Mouse (Mus musculus) Muller cell, postnatal 12 days (primary cell): ENCODE results near the gene Aff3.

Source experiments
- DNase-seq: peaks from one replicate; pipeline ENCODE4 v3.0.0-alpha.2; 2015; ENCODE audit errors: inconsistent ontology term

Aff3 gene

GRCm38 (mm10) chr1:38324206-38324605 lies 340.5 kb downstream of the Aff3 start:
- no peak for DNase-seq

DNA sequence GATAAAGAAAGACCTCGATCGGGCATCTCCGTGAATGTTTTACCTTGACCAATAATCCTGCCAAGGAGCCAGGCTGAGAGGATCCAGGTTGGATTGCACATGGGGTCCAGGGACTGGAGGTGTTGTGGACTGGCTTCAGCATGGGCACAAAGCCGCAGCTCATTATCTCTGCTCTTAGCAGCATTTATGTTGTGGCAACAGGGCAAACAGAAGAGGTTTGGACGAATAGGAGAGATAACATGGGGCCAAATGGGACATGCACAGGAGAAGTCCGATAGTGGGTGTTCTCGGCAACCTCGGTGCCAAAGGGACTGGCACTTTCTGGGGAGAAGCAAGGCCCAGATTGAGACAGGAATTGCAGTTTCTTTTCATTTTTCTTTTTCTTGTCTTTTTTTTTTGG lies 342.9 kb downstream of the Aff3 start:
- DNase-seq: no peak

DNA sequence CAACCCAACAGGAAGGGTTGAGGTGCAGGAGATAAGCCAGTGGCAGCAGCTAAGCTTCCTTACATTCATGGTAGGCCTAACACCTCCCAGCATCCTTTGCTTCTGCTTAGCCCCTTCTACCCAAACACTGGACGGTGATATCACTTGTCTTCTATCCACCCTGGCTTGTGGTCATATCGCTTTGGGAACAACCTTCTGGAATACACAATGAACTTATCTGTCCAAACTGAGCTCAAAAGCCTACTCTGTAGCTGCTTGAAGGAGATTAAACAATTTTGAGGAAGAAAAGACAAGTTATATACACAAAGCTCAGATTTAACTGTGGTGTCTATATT lies 343.8 kb downstream of the Aff3 start:
- no peak for DNase-seq

DNA sequence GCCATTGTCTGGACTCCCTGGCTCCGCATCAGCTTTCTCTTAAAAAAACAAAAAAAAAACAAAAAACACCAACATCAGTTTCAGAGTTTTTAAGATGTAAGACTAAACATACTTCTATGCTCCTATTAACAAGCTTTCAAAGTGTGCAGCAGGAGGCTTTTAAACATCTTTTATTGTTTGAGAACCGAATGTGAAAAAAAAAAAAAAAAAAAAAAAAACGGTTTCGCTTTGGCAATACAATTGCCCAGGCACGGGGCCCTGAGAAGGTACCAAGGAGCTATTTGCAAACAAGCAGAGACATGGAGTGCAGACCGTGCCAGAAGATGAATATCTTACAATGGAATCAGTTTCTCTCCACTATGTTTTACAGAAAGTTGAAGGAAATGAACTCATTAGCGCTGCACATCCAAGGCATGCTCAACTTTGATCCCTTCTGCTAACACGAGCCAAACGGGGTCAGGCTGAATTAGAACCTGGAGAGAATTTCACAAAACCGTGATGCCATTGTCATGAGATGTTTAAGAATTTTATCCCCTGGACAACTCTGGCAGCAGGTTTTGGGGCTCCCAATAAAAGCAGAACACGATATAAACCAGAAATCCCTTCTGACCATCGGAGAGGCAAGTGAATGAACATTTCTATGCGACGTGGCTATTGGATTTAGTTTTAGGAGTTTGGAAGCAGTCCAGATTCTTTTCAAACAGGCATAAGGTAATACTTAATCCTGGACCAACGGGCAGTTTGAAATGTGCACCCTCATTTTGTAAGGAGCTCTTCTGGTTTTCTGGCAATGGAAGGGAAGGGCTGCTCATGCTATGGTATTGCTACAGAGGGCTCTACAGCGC lies 344.4 kb downstream of the Aff3 start:
- peak; percentile 58 for DNase-seq

GRCm38 (mm10) chr1:38318614-38319013 lies 346.1 kb downstream of the Aff3 start:
- DNase-seq: no peak

- DNase-seq: no peak
Observed at GRCm38 (mm10) chr1:38315992-38316391, 348.8 kb downstream of the Aff3 start.

DNA sequence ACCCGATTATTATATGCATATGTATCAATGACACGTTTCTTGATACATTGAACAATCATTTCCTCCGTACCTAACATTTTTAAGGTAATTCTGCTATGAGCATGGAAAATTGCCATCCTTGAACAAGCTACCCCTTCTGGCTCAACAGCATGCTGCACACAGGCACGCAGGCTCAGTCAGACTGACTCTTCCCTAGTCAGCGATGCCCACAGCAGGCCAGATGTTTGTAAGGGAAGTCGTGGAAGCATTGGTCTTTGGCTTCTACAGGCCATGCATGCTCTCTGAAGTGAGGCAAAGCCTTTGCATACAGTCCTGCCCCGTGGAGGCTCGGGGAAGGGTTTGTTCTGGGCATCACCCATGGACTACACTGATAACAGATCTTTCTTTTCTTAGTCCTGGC lies 354.3 kb downstream of the Aff3 start:
- DNase-seq: no peak

- no peak for DNase-seq
Observed at GRCm38 (mm10) chr1:38310076-38310475, 354.7 kb downstream of the Aff3 start.

- DNase-seq: no peak
Observed at GRCm38 (mm10) chr1:38309341-38309740, 355.4 kb downstream of the Aff3 start.

DNA sequence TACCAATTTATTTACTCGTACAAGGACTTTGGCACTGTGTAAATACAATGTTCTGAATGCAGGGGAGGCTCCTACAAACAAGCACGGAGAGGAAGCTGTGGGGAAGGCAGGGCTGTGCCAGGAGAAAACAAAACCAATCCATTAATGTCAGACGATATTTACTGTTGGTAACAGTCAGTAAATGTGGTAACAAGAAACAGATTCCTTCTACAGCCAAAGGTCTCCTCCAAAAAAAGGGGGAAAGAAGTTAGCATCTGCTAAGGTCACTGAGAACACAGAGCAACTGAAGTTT lies 356.1 kb downstream of the Aff3 start:
- DNase-seq: no peak

GRCm38 (mm10) chr1:38307821-38308704 lies 356.7 kb downstream of the Aff3 start:
- peak; percentile 84 for DNase-seq

DNA sequence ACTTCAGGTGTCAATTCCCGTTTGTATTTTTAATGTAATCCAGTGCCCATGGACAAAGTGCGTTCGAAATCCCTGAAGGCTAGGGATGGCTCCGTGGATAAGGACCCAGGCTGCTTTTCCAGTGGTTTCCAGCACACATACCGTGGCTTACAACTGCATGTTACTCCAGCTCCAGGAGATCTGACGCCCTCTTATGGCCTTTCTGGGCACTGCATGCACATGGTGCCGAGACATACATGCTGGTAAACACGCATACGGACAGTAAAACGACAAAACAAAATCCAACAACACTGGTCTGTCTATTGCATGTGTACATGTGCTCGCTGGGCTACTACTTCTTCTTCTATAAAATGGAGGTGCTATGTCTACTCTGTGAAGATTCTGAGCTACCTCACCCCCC lies 357.5 kb downstream of the Aff3 start:
- DNase-seq: no peak

GRCm38 (mm10) chr1:38306146-38306545 lies 358.6 kb downstream of the Aff3 start:
- no peak for DNase-seq

DNA sequence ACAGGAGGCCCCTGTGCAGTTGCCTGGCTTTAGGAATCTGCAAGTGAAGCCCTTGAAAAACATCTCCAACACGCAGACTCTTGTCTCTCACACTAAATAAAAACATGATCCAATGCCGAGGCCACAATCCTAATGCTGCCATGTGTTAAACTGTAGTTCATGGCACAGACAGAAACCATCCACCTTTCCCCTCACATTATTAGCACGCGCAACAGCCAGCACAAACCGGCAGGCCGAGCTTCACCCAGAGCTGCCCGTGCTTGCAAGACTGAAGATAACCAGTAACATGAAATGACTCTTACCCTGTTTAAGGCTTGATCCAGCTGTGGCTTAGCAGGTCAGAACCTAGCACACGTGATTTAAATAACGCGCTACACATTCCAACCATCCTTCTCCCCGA lies 360.4 kb downstream of the Aff3 start:
- DNase-seq: no peak

- peak; percentile 88 for DNase-seq
Observed at GRCm38 (mm10) chr1:38298291-38298690, 366.5 kb downstream of the Aff3 start.

DNA sequence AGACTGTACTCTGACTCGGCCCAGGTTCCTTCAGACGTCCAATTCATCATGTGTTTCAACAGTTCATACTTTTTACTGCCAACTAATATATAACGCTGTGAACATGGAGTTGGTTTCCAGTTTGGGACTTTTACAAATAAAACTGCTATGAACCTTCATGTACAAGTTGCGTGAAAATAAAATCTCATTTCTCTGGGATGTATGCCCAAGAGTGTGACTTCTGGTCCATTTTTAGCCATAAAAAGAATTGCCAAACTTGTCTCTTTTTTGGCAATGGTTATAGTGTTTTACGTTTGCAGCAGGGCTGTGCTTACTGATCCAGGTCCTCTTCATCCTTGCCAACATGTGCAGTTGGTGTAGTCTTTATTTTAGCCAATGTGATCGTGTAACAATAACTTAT lies 369.8 kb downstream of the Aff3 start:
- no peak for DNase-seq

DNA sequence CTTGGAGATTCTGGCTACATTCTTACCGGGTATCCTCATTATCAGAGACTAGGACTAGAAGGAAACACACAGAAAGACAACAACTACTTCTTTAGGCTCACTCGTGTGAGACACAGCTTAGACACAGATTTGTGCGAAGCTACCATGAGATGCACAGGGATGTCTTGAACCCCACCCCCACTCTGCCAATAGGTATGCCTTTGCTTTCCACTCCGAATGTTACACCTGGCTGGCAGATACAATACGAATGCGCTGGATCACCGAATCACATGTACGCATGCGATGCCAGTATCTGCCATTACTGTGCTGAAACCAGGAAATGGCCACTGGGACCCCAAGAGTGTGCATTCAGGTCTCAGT lies 370.4 kb downstream of the Aff3 start:
- no peak for DNase-seq

- DNase-seq: no peak
Observed at GRCm38 (mm10) chr1:38293671-38294335, 371.0 kb downstream of the Aff3 start.

- peak; percentile 36 for DNase-seq
Observed at GRCm38 (mm10) chr1:38292851-38293250, 371.9 kb downstream of the Aff3 start.

DNA sequence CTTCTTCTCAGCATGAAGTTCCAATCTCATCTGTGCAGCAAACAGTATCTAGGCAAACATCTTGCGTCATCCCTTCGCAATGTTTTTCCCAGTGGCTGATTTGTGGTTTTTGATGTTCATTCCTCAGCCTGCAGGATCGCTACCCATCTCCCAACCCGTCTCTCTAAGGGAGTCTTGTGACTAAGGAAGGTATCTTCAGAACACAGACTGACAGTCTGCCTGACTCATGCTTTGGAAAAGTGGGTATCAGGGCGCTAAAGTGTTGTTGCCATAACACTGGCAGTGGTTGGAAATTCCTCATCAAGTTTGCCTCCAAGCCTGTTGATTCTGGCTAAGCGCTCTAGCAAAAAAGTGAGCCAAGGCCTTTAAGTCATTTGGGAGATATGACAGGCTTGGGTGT lies 372.8 kb downstream of the Aff3 start:
- peak; percentile 85 for DNase-seq

- DNase-seq: no peak
Observed at GRCm38 (mm10) chr1:38291497-38291896, 373.3 kb downstream of the Aff3 start.

GRCm38 (mm10) chr1:38290881-38291280 lies 373.9 kb downstream of the Aff3 start:
- no peak for DNase-seq

GRCm38 (mm10) chr1:38289891-38290290 lies 374.9 kb downstream of the Aff3 start:
- DNase-seq: no peak
